Mouse (Mus musculus): ENCODE results near the gene Klrb1b. TPM values are rescaled to one million over a fixed set of nuclear protein-coding genes. Genes with fewer than 3 reads are reported as not detected.
"Not testable (repeated sequence)": the region's sequence is repeated elsewhere in the genome, so short reads cannot be mapped to it uniquely, and the experiment has no call there.

Klrb1b gene
- polyA plus RNA-seq, 1 experiment from 2014 or later = not detected

DNA sequence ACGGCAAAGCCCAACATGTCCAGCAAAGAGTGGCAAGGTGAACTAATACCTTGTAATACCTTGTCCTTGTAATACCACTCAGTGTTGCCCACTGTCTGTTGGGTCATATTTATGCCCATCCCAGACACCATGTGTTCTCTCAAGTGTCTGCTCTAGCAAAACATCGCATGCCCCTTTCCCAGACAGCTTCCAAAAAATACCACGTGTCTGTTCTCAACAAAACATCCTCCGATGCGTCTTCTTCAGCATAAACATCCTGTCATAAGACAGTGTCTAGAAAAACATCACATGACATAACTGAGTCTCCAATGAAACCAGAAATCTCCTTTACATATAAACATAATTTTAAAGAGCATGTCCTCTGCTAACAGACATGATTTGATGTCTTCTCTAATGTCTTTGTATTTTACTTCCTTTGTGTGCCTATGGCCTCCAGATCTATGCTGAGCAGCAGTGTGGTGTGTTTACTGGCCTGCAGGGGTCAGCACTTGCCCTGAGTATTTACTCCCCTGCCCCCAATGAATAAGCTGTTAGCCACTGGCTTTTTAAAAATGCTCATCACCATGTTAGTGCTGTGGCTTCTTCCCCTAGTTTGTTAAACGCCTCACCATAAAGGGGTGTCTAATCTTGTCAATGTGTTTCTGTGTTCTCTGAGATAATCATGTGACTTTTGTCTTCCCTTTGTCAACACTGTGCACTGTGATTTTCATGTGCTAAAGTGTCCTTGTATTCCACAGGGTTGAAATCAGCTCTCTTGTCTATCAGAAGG is 59.5 kb downstream of the Klrb1b start:
- ATAC-seq; H3K9me3 ChIP-seq (ENCODE audit: control insufficient read depth, low read length); H3K9ac ChIP-seq (ENCODE audit: low read depth, low read length); H3K4me3 ChIP-seq (ENCODE audit: low read length); H3K36me3 ChIP-seq (ENCODE audit: control insufficient read depth, insufficient read depth, low read length); H3K4me1 ChIP-seq (ENCODE audit: control insufficient read depth, insufficient read depth, low read depth, low read length); H3K4me2 ChIP-seq (ENCODE audit: low read length); H3K27me3 ChIP-seq (replicated peaks; ENCODE audit: control insufficient read depth, insufficient read depth, low read length); H3K27ac ChIP-seq (ENCODE audit: low read depth, low read length): not testable (repeated sequence)
- 64% methylated on average over 6 of the region's 6 CpGs for WGBS

DNA sequence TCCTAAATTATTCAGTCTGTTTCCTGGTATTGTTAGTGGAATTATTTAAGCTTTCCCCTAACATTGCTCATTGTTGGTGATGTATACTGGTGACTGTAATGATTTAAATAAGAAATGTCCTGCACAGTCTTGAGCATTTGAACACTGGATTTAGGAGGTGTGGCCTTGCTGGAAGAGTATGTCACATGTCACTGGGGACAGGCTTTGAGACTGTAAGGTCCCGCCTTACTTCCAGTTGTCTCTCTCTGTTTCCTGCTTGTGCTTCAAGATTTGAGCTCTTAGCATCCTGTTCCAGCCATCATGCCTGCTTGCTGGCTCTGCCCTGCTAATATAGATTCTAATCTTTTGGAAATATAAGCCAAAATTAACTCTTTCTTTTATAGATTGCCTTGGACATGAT is 60.9 kb downstream of the Klrb1b start:
- no peaks in the 10 kb centered on the region for H3K36me3 ChIP-seq (ENCODE audit: control insufficient read depth, insufficient read depth, low read length)
- no peak overlapping the region for H3K4me2 ChIP-seq (ENCODE audit: low read length)
- no peak overlapping the region for H3K27ac ChIP-seq (ENCODE audit: low read depth, low read length)
- H3K9ac ChIP-seq (ENCODE audit: low read depth, low read length) = no peak overlapping the region
- 71% methylated on average over 1 of the region's 1 CpGs for WGBS
- peaks cover 7% of the 10 kb centered on the region; the same call in 1 of the 2 replicates for H3K4me1 ChIP-seq (ENCODE audit: control insufficient read depth, insufficient read depth, low read depth, low read length)
- H3K9me3 ChIP-seq (ENCODE audit: control insufficient read depth, low read length) = no peaks in the 10 kb centered on the region
- ATAC-seq = no peak
- H3K27me3 ChIP-seq (replicated peaks; ENCODE audit: control insufficient read depth, insufficient read depth, low read length) = no peaks in the 10 kb centered on the region
- H3K4me3 ChIP-seq (ENCODE audit: low read length) = no peak overlapping the region

DNA sequence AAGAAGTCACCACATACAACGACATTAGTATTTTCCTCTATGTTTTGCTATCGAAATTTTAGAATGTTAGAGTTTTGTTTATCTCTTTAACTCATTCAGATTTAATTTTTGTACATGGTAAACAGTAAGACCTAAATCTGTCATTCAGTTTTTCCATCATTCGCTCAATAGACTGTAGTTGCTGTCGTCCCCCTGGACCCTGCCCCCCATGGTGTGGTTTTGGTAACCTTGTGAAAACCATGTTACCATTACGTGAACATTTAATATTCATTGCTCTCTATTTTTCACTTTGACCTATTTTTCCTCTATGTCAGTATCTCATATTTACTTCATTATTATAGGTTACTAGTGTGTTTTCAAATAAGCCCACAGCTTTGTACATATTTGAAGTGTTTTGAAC is 61.5 kb downstream of the Klrb1b start:
- no peak for ATAC-seq
- Histone ChIP-seq H3K27me3 (replicated peaks; ENCODE audit: control insufficient read depth, insufficient read depth, low read length) (no peaks in the 10 kb centered on the region), H3K9ac (ENCODE audit: low read depth, low read length) (peak overlapping the region; percentile 69), H3K9me3 (ENCODE audit: control insufficient read depth, low read length) (no peaks in the 10 kb centered on the region), H3K27ac (ENCODE audit: low read depth, low read length) (peak overlapping the region; percentile 84; the same call in 1 of the 2 replicates), H3K4me1 (ENCODE audit: control insufficient read depth, insufficient read depth, low read depth, low read length) (peaks cover 7% of the 10 kb centered on the region; the same call in 1 of the 2 replicates), H3K36me3 (ENCODE audit: control insufficient read depth, insufficient read depth, low read length) (no peaks in the 10 kb centered on the region), H3K4me2 (ENCODE audit: low read length) (peak overlapping the region; percentile 54), H3K4me3 (ENCODE audit: low read length) (peak overlapping the region; percentile 54)
- 15% methylated on average over 5 of the region's 5 CpGs for WGBS

DNA sequence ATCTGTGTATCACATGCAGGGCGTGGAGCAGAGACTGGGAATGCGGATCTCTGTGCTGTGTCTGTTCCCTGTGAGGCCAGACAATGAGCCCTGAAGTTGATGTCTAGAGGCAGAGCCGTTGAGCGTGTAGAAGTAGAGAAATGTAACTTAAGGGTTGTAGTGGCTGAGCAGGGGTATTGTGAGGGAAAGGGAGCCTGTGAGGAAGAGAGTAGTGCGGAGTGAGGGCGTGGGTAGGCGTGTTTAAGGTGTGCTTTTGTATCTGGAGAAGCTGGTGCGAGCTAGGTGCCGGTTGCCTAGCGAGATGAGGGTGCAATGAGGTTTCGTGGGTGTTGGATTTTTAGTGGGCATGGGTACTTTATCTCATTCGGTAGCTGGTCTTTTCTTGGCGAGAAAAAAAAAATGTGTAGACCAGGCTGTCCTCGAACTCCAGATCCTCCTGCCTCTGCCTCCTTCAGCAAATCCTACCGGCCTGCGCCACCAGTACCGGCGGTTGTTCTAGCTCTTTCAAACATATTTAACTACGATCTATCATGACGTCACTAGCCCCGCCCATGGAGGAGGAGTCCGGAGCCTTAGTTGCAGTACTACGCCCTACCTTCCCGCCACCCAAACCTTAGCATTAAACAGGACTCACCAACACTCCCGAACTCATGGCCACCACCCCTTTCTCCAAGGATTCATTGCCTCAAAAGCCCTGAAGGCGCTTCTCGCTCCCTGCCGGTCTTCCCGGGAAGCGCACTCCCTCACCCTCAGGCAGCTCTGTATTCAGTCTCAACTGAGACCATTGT is 62.2 kb downstream of the Klrb1b start:
- ATAC-seq = peak; percentile 91
- Histone ChIP-seq H3K27me3 (replicated peaks; ENCODE audit: control insufficient read depth, insufficient read depth, low read length) (no peaks in the 10 kb centered on the region), H3K9ac (ENCODE audit: low read depth, low read length) (peak overlapping the region; percentile 69), H3K9me3 (ENCODE audit: control insufficient read depth, low read length) (no peaks in the 10 kb centered on the region), H3K4me3 (ENCODE audit: low read length) (peak overlapping the region; percentile 56), H3K27ac (ENCODE audit: low read depth, low read length) (peak overlapping the region; percentile 91), H3K4me2 (ENCODE audit: low read length) (peak overlapping the region; percentile 77), H3K4me1 (ENCODE audit: control insufficient read depth, insufficient read depth, low read depth, low read length) (peaks cover 7% of the 10 kb centered on the region; the same call in 1 of the 2 replicates), H3K36me3 (ENCODE audit: control insufficient read depth, insufficient read depth, low read length) (no peaks in the 10 kb centered on the region)
- WGBS = under 1% methylated on average over 30 of the region's 30 CpGs

Other genes with a start within 250 kb of the Klrb1b start
- gene A2ml1, start 244.7 kb downstream of the Klrb1b start, polyA plus RNA-seq (2015; fragmentation: Nextera tagmentation; extraction: Ambion mirVana) = 4.7 and 5.6 TPM in 2 replicates
- not detected in 2 replicates for gene Klrb1a, start 202.8 kb downstream of the Klrb1b start, polyA plus RNA-seq (2015; fragmentation: Nextera tagmentation; extraction: Ambion mirVana)
- not detected in 2 replicates for gene Clec2h, start 163.9 kb downstream of the Klrb1b start, polyA plus RNA-seq (2015; fragmentation: Nextera tagmentation; extraction: Ambion mirVana)
- 1.3 and 1.5 TPM in 2 replicates for gene Klrb1, start 103.3 kb downstream of the Klrb1b start, polyA plus RNA-seq (2015; fragmentation: Nextera tagmentation; extraction: Ambion mirVana)
- gene Klrb1c, start 37.1 kb downstream of the Klrb1b start, polyA plus RNA-seq (2015; fragmentation: Nextera tagmentation; extraction: Ambion mirVana) = 0.11 and 0.15 TPM in 2 replicates
- gene Gm44511, start within 50 bp of the Klrb1b start, polyA plus RNA-seq (2015; fragmentation: Nextera tagmentation; extraction: Ambion mirVana) = not detected in 2 replicates
- not detected in 2 replicates for gene Clec2i, start 61.3 kb upstream of the Klrb1b start, polyA plus RNA-seq (2015; fragmentation: Nextera tagmentation; extraction: Ambion mirVana)
- 0.49 and 0.72 TPM in 2 replicates for gene BC035044, start 64.8 kb upstream of the Klrb1b start, polyA plus RNA-seq (2015; fragmentation: Nextera tagmentation; extraction: Ambion mirVana)
- gene Clec2g, start 108.0 kb upstream of the Klrb1b start, polyA plus RNA-seq (2015; fragmentation: Nextera tagmentation; extraction: Ambion mirVana) = not detected in 2 replicates
- 0.21 and 0.64 TPM in 2 replicates for gene Klrb1f, start 219.6 kb upstream of the Klrb1b start, polyA plus RNA-seq (2015; fragmentation: Nextera tagmentation; extraction: Ambion mirVana)